Mouse (Mus musculus) C2C12 (cell line): ENCODE results near the gene Coq7. TPM values are rescaled to one million over a fixed set of nuclear protein-coding genes. Genes with fewer than 3 reads are reported as not detected.

Experiments
- H3K27me3 ChIP-seq: one replicate; pipeline ENCODE4 v1.6.1; 2011; ENCODE audit not compliant: control insufficient read depth, insufficient read depth, insufficient read length
- H3K36me3 ChIP-seq: one replicate; pipeline ENCODE4 v1.6.1; 2011; ENCODE audit not compliant: control insufficient read depth, insufficient read depth
- H3K4me3 ChIP-seq: one replicate; pipeline ENCODE4 v1.5.1; 2011; ENCODE audit warnings: mild to moderate bottlenecking, control low read depth; ENCODE audit not compliant: poor library complexity, insufficient read depth, severe bottlenecking
- H3K79me2 ChIP-seq: one replicate; pipeline ENCODE4 v1.6.1; 2011; ENCODE audit not compliant: control insufficient read depth, insufficient read depth
- H3K79me3 ChIP-seq: one replicate; pipeline ENCODE4 v1.6.1; 2011; ENCODE audit warnings: low read depth, control low read depth
- H3ac ChIP-seq: one replicate; pipeline ENCODE3; 2011; ENCODE audit warnings: low read depth; ENCODE audit not compliant: control insufficient read depth, insufficient read length
- CEBPB ChIP-seq: IDR thresholded peaks from one replicate; pipeline ENCODE4 v1.6.1; 2011; ENCODE audit warnings: low read depth, mild to moderate bottlenecking, control low read depth, moderate library complexity
- CTCF ChIP-seq: IDR thresholded peaks from one replicate; pipeline ENCODE4 v1.5.1; 2011; ENCODE audit not compliant: control insufficient read depth, insufficient read depth, insufficient read length
- FOSL1 ChIP-seq: IDR thresholded peaks from one replicate; pipeline ENCODE4 v1.8.0; 2011; ENCODE audit warnings: mild to moderate bottlenecking, low read length; ENCODE audit not compliant: poor library complexity, insufficient read depth, severe bottlenecking
- MAX ChIP-seq: IDR thresholded peaks from one replicate; pipeline ENCODE4 v1.6.1; 2011; ENCODE audit warnings: mild to moderate bottlenecking, control low read depth
- MYOD1 ChIP-seq: IDR thresholded peaks from one replicate; pipeline ENCODE4 v1.6.1; 2011; ENCODE audit warnings: low read depth; ENCODE audit not compliant: control insufficient read depth, insufficient read length
- MYOG ChIP-seq: IDR thresholded peaks from one replicate; pipeline ENCODE4 v1.6.1; 2011; ENCODE audit not compliant: control insufficient read depth, insufficient read length; ENCODE audit errors: extremely low read depth
- USF1 ChIP-seq: IDR thresholded peaks from one replicate; pipeline ENCODE4 v1.6.1; 2011; ENCODE audit warnings: low read depth, mild to moderate bottlenecking, control low read depth, moderate library complexity
- polyA plus RNA-seq: library from polyadenylated mRNA; unstranded; fragments of >200 nt; fragmentation: generic; extraction: Trizol; gene quantifications from one replicate; pipeline ENCODE4 v1.2.1, GENCODE M21; 2012; ENCODE audit warnings: missing spikeins

Coq7 gene
- polyA plus RNA-seq, 1 experiment, result 66.1 TPM

DNA sequence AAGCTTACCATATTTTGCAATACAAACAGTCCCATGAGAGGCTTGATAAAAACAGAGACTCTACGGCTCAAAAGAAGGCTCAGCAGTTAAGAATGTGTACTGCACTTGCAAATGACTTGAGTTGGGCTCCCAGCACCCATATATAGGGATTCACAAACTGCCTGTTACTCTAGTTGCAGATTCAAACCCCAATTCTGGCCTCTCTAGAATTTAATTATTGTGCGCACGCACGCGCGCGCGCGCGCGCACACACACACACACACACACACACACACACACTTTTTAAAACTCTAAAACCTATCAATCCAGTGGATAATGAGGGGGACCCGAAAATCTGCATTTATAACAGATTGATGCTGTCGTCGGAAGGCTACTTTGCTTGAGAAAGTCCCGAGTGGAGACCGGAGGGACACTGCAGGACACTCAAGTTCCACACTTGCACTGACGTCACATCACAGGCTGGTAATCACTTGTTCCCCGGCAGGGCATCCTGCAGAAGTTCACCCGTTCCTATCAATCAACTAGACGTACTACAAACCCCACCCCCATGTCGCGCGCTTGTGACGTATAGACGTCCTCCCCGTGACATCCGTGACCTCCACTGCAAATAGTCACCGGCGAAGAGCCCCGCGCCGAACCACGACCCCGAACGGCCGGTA, 508 bp downstream of the Coq7 start:
- peak overlapping the region; percentile 42 for H3K4me3 ChIP-seq
- H3K36me3 ChIP-seq, result no peaks in the 10 kb centered on the region
- no peaks in the 10 kb centered on the region for H3K79me3 ChIP-seq
- TF ChIP-seq MYOG, result no peak
- peak; percentile 53 for TF ChIP-seq USF1
- H3ac ChIP-seq, result peak overlapping the region; percentile 84
- H3K79me2 ChIP-seq, result no peaks in the 10 kb centered on the region
- H3K27me3 ChIP-seq, result no peaks in the 10 kb centered on the region

DNA sequence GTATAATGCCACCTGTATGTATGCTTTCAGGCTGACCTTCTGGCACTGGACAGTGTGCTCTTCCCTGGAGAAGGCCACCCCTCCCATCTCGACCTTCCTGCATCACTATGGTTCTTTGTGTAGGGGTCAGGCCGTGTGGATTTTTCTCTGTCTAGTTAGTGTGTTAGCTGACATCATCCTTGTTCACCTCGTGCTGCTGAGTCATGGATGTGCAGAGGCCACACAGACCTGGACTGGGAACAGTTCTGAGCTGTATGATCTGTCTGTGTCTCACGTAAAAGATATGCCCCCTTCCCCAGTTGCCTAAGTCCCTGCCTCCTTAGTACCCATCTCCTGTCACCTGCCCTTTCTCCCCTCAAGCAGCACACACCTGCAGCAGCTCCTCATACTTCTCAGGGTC, 6.2 kb downstream of the Coq7 start:
- TF ChIP-seq CTCF (no peak), MYOG (no peak), FOSL1 (no peak), USF1 (no peak), MAX (no peak), CEBPB (no peak), MYOD1 (no peak)
- no peaks in the 10 kb centered on the region for H3K36me3 ChIP-seq
- no peaks in the 10 kb centered on the region for H3K79me3 ChIP-seq
- no peak overlapping the region for H3ac ChIP-seq
- no peaks in the 10 kb centered on the region for H3K79me2 ChIP-seq
- no peaks in the 10 kb centered on the region for H3K27me3 ChIP-seq
- H3K4me3 ChIP-seq, result no peak overlapping the region

DNA sequence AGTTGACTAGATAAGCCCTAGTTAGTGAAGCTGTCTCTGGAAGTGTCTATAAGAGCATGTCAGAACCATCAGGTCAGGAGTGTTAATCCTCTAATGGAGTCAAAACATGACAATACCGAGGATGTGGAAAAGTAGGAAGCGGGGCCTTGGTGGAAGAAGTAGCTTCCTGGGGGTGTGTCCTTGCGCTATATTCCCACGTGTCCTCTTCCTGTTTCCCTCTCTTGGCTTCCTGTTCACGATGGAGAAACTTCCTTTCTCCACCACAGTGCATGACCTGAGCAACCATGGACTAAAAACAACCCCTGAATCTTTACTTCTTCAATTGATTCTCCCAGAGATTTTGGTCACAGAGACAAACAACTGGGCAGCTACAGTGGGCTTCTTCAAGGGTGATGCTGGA, 11.1 kb downstream of the Coq7 start:
- no peaks in the 10 kb centered on the region for H3K27me3 ChIP-seq
- no peaks in the 10 kb centered on the region for H3K79me2 ChIP-seq
- no peak overlapping the region for H3ac ChIP-seq
- TF ChIP-seq MYOG (no peak), FOSL1 (no peak), CEBPB (no peak), CTCF (no peak), MAX (no peak), MYOD1 (no peak), USF1 (no peak)
- H3K4me3 ChIP-seq, result no peak overlapping the region
- H3K36me3 ChIP-seq, result no peaks in the 10 kb centered on the region
- no peaks in the 10 kb centered on the region for H3K79me3 ChIP-seq

DNA sequence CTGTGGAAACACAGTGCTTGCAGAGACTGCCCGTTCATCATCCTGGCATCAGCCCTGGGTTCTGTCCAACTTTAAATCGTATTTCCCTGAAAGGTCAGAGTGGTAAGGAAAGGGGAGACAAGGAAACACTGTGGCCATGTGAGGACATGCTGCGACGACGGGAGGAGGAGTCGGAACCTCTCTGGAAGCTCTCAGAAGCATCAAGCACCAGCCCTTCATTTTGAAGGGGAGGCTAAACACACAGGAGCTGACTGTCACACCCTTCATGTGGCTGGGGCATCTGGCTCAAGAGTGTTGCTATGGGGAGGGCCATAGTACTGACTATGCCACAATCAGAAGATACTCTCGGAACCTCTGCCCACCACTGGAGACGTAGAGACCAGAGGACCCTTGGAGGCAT, 13.5 kb downstream of the Coq7 start:
- no peaks in the 10 kb centered on the region for H3K79me3 ChIP-seq
- H3ac ChIP-seq, result no peak overlapping the region
- no peaks in the 10 kb centered on the region for H3K36me3 ChIP-seq
- H3K27me3 ChIP-seq, result no peaks in the 10 kb centered on the region
- no peaks in the 10 kb centered on the region for H3K79me2 ChIP-seq
- TF ChIP-seq CTCF (no peak), CEBPB (no peak), MYOG (no peak), USF1 (no peak), FOSL1 (no peak), MYOD1 (no peak), MAX (no peak)
- no peak overlapping the region for H3K4me3 ChIP-seq

DNA sequence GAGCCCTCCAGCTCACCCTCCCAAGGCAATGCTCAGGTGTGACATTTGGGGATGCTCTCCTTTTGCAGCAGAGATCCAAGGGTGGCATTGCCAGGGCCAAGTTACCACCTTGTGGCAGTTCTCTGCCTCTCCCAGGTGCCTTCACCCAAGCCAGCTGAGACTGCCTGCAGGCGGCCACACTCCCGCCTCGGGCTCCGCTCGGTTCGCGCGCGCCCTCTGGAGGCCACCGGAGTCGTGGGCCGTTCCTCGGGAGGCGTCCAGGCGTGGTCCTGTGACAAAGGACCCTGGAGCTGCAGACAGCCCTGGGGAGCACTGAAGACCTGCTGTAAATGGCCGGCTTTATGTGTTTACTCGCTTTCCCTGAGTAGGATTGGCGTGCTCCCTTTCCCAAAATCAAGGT, 14.5 kb downstream of the Coq7 start:
- H3K4me3 ChIP-seq, result no peak overlapping the region
- no peaks in the 10 kb centered on the region for H3K36me3 ChIP-seq
- TF ChIP-seq USF1 (no peak), CTCF (peak; percentile 94), CEBPB (no peak)
- H3K27me3 ChIP-seq, result no peaks in the 10 kb centered on the region
- H3K79me2 ChIP-seq, result no peaks in the 10 kb centered on the region
- peak overlapping the region; percentile 18 for H3ac ChIP-seq
- no peaks in the 10 kb centered on the region for H3K79me3 ChIP-seq

DNA sequence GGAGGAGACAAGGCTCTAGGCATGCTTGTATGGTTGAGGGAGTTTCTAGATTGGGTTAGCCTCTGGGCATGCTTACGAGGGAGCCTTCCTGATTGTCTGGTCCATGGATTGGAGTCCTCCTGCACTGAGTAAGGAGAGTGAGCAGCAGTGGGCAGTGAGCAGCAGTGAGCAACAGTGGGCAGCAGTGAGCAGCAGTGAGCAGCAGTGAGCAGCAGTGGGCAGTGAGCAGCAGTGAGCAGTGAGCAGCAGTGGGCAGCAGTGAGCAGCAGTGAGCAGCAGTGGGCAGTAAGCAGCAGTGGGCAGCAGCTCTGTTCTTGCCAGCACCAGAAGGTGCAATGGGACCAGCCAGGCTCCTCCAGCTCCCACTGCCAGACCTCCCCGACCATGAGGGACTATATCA, 15.3 kb downstream of the Coq7 start:
- no peaks in the 10 kb centered on the region for H3K79me3 ChIP-seq
- no peaks in the 10 kb centered on the region for H3K27me3 ChIP-seq
- H3K79me2 ChIP-seq, result no peaks in the 10 kb centered on the region
- H3K4me3 ChIP-seq, result no peak overlapping the region
- H3K36me3 ChIP-seq, result no peaks in the 10 kb centered on the region
- H3ac ChIP-seq, result no peak overlapping the region
- TF ChIP-seq USF1, result no peak
- TF ChIP-seq MAX, result no peak
- TF ChIP-seq FOSL1, result no peak
- peak; percentile 51 for TF ChIP-seq CTCF
